Mouse (Mus musculus) ovary, postnatal 36 days (tissue): ENCODE results near the gene Sh3pxd2a.

Experiments used
- DNase-seq: peaks from one replicate; pipeline ENCODE4 v3.0.0; 2022; ENCODE audit warnings: low spot score, mixed read lengths

Sh3pxd2a gene

GRCm38 (mm10) chr19:47491853-47492252, 27.7 kb upstream of the Sh3pxd2a start:
- DNase-seq: no peak

- no peak for DNase-seq
Observed at GRCm38 (mm10) chr19:47489233-47489632, 25.0 kb upstream of the Sh3pxd2a start.

- DNase-seq: peak; percentile 38
Observed at GRCm38 (mm10) chr19:47488250-47488649, 24.0 kb upstream of the Sh3pxd2a start.

GRCm38 (mm10) chr19:47487572-47487971, 23.4 kb upstream of the Sh3pxd2a start:
- DNase-seq: no peak

GRCm38 (mm10) chr19:47485997-47486566, 21.9 kb upstream of the Sh3pxd2a start:
- DNase-seq: no peak

- DNase-seq: no peak
Observed at GRCm38 (mm10) chr19:47484110-47484509, 19.9 kb upstream of the Sh3pxd2a start.

GRCm38 (mm10) chr19:47483346-47483745, 19.1 kb upstream of the Sh3pxd2a start:
- DNase-seq: no peak

GRCm38 (mm10) chr19:47473453-47473852, 9.3 kb upstream of the Sh3pxd2a start:
- no peak for DNase-seq

GRCm38 (mm10) chr19:47472881-47473400, 8.7 kb upstream of the Sh3pxd2a start:
- DNase-seq: peak; percentile 52

- no peak for DNase-seq
Observed at GRCm38 (mm10) chr19:47471808-47472207, 7.6 kb upstream of the Sh3pxd2a start.

GRCm38 (mm10) chr19:47468750-47469149, 4.5 kb upstream of the Sh3pxd2a start:
- DNase-seq: no peak

GRCm38 (mm10) chr19:47466775-47467174, 2.6 kb upstream of the Sh3pxd2a start:
- no peak for DNase-seq

- no peak for DNase-seq
Observed at GRCm38 (mm10) chr19:47465467-47465866, 1.3 kb upstream of the Sh3pxd2a start.

GRCm38 (mm10) chr19:47463636-47464303, 431 bp downstream of the Sh3pxd2a start:
- peak; percentile 82 for DNase-seq

GRCm38 (mm10) chr19:47463206-47463605, 995 bp downstream of the Sh3pxd2a start:
- no peak for DNase-seq

- no peak for DNase-seq
Observed at GRCm38 (mm10) chr19:47462725-47463124, 1.5 kb downstream of the Sh3pxd2a start.

GRCm38 (mm10) chr19:47461838-47462237, 2.4 kb downstream of the Sh3pxd2a start:
- DNase-seq: no peak

GRCm38 (mm10) chr19:47461386-47461785, 2.8 kb downstream of the Sh3pxd2a start:
- DNase-seq: no peak

GRCm38 (mm10) chr19:47460120-47460960, 3.9 kb downstream of the Sh3pxd2a start:
- no peak for DNase-seq

- DNase-seq: no peak
Observed at GRCm38 (mm10) chr19:47459214-47459613, 5.0 kb downstream of the Sh3pxd2a start.

- DNase-seq: no peak
Observed at GRCm38 (mm10) chr19:47458504-47459161, 5.6 kb downstream of the Sh3pxd2a start.
